Mouse (Mus musculus): ENCODE data around the gene Asphd2. TPM values are rescaled to one million over a fixed set of nuclear protein-coding genes. Genes with fewer than 3 reads are reported as not detected.

Gene Asphd2
- polyA plus RNA-seq, 1 experiment, result 181 TPM

DNA sequence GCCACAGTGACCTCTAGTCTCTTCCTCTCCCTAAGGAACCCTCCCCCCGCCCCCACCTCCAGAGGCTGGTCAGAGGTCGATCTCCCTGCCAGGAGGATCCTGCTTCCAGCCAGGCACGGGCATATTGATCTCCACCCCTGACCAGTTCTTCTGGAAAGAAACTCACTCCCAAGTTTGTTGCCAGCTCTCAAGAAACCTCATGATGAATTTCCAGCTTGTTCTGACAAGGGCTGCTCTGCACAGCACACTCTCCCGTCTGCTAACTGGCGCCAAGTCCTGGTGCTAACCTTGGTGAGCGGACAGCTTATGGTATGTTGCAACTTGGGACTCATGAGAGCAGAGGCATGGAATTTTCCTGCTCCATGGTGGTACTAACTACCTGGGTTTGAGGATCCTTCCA lies 15.9 kb downstream of the Asphd2 start:
- Histone ChIP-seq H3K27ac (ENCODE audit: insufficient read depth, low read length) (no peak overlapping the region), H3K4me1 (ENCODE audit: control insufficient read depth, insufficient read depth, low read length) (peaks cover 9% of the 10 kb centered on the region), H3K4me3 (ENCODE audit: insufficient read depth, low read length) (no peak overlapping the region)
- TF ChIP-seq POLR2A (IDR thresholded peaks at IDR 0.05; ENCODE audit: extremely low read depth, insufficient read depth, low read length), result no peak
- no peak for TF ChIP-seq CTCF (IDR thresholded peaks at IDR 0.05; ENCODE audit: extremely low read depth, insufficient read depth, low read length)

DNA sequence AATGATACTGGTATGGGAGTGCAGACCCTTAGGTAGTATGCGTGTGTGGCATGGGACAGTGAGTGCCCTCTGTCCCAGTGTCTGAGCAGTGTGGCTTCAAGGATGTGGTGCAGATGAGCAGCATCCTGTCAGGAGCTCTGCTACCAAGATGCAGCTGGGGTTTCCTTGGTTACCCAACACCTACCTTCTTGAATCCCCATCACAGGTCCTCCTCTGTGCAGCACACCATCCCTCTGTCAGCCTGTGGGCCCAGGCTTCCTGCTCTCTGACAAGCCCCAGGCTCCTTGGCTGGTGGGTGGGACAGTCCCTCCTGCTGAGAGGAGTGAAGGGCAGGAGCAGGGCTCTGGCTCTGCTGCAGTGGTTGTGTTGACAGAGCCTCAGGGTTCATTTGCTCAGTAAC lies 17.3 kb downstream of the Asphd2 start:
- no peak for TF ChIP-seq CTCF (IDR thresholded peaks at IDR 0.05; ENCODE audit: extremely low read depth, insufficient read depth, low read length)
- TF ChIP-seq POLR2A (IDR thresholded peaks at IDR 0.05; ENCODE audit: extremely low read depth, insufficient read depth, low read length), result no peak
- Histone ChIP-seq H3K4me1 (ENCODE audit: control insufficient read depth, insufficient read depth, low read length) (peaks cover 6% of the 10 kb centered on the region), H3K4me3 (ENCODE audit: insufficient read depth, low read length) (no peak overlapping the region), H3K27ac (ENCODE audit: insufficient read depth, low read length) (peak overlapping the region; percentile 11; the same call in 1 of the 2 replicates)

DNA sequence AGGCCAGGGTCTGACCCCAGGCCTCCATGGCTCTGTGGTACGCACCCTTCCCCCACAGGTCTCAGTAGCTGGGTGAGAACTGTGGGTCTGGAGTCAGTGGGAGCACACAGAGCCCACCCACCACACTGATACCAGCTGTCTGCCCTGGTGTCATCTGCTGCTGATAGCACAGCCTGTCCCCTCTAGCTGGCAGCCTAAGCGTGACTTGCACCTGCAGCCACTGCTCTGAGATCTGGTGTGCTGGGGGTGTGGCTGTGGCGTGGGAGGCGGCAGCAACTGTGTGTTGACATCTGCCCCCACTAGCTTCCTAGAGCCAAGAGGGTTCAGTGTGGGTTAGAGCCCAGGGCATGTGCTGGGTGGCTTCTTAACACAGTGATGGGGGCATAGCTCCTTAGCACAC lies 18.6 kb downstream of the Asphd2 start:
- Histone ChIP-seq H3K4me3 (ENCODE audit: insufficient read depth, low read length) (no peak overlapping the region), H3K27ac (ENCODE audit: insufficient read depth, low read length) (no peak overlapping the region), H3K4me1 (ENCODE audit: control insufficient read depth, insufficient read depth, low read length) (peaks cover 9% of the 10 kb centered on the region)
- no peak for TF ChIP-seq CTCF (IDR thresholded peaks at IDR 0.05; ENCODE audit: extremely low read depth, insufficient read depth, low read length)
- TF ChIP-seq POLR2A (IDR thresholded peaks at IDR 0.05; ENCODE audit: extremely low read depth, insufficient read depth, low read length), result no peak

DNA sequence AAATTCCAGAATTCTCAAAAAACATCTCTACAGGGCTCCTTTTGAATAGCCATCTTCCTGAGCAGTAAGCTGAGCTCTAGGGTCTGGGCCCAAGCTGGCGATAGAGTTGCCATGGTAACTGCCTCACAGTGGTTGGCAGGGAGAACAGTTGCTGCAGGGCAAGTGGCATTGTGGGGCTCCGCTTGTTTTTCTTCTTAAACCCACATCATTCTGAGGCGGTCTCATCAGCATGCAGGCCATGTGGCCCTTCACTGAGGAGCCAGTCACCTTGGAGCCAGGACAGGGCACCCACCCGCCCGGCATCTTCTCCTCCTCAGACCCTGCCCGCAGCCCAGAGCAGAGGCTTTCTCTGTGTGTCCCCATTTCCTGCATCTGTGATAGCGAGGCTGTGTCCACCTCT lies 22.7 kb downstream of the Asphd2 start:
- Histone ChIP-seq H3K4me3 (ENCODE audit: insufficient read depth, low read length) (no peak overlapping the region), H3K27ac (ENCODE audit: insufficient read depth, low read length) (peak overlapping the region; percentile 82), H3K4me1 (ENCODE audit: control insufficient read depth, insufficient read depth, low read length) (peaks cover 13% of the 10 kb centered on the region)
- TF ChIP-seq POLR2A (IDR thresholded peaks at IDR 0.05; ENCODE audit: extremely low read depth, insufficient read depth, low read length), result no peak
- TF ChIP-seq CTCF (IDR thresholded peaks at IDR 0.05; ENCODE audit: extremely low read depth, insufficient read depth, low read length), result no peak

DNA sequence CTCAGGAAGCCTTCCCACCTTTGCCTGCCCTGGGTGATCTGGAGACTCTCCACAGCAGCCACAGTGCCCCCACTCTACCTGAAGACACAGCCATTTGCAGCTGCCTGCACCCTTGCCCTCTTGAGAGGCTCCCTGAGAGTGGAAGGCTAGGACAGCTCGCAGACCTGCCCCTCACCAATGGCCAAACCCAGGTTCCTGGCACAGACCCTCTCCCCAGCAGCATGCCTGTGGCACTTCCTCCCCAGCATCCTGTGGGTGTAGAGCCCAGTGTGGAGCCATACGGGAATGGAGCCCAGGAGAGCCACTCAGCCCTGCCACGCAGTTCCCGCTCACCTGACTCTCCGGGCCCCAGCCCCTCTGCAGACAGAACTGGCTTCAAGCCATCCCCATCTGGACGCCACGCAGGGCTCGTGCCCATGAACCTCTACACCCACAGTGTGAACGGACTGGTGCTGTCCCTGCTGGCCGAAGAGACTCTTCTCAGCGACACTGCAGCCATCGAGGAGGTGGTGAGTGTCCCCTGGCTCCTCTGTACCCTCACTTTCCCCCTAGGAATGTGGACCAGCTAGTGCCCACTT lies 24.3 kb downstream of the Asphd2 start:
- no peak overlapping the region for H3K4me3 ChIP-seq (ENCODE audit: insufficient read depth, low read length)
- H3K4me1 ChIP-seq (ENCODE audit: control insufficient read depth, insufficient read depth, low read length), result peaks cover 13% of the 10 kb centered on the region
- TF ChIP-seq CTCF (IDR thresholded peaks at IDR 0.05; ENCODE audit: extremely low read depth, insufficient read depth, low read length), result no peak
- TF ChIP-seq POLR2A (IDR thresholded peaks at IDR 0.05; ENCODE audit: extremely low read depth, insufficient read depth, low read length), result no peak
- no peak overlapping the region for H3K27ac ChIP-seq (ENCODE audit: insufficient read depth, low read length)

DNA sequence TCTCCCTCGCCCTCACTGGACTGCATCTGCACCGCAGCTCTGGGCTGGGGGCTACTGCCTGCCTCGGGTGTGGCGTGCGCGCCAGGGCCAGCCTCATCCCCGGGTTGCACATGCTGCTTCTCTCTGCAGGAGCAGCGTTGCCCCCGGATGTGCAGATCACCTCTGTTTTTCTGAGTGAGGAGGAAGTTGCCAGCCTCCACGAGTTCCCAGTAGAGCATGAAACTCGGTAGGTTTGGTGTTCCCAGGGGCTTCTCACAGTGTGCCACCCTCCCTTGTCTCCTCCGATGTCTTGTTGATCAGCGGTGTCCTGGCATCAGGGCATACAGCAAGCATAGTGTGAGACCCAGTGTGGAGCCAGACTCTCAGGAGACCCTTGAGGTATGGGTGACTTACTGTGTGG lies 25.3 kb downstream of the Asphd2 start:
- Histone ChIP-seq H3K4me3 (ENCODE audit: insufficient read depth, low read length) (no peak overlapping the region), H3K27ac (ENCODE audit: insufficient read depth, low read length) (no peak overlapping the region), H3K4me1 (ENCODE audit: control insufficient read depth, insufficient read depth, low read length) (peaks cover 13% of the 10 kb centered on the region)
- TF ChIP-seq CTCF (IDR thresholded peaks at IDR 0.05; ENCODE audit: extremely low read depth, insufficient read depth, low read length), result no peak
- no peak for TF ChIP-seq POLR2A (IDR thresholded peaks at IDR 0.05; ENCODE audit: extremely low read depth, insufficient read depth, low read length)

DNA sequence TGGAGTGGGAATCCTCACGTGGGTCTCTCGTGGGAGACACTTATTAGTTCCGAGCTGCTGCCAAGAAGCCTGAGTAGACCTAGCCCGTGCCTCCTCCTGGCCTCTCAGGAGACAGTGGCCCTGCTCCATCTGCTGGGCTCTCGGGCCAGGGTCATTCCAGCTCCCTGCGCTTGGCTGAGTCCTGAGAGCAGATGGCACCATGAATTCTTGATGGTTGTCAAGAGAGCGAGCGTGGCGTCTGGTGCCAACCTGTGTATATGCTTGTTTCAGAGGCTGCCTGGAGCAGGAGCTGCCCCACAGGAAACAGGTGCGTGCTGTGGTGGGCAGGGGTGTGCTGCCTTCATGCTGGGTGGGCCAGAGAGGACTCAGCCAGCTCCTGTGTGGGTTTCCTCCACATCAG lies 26.0 kb downstream of the Asphd2 start:
- Histone ChIP-seq H3K4me1 (ENCODE audit: control insufficient read depth, insufficient read depth, low read length) (peaks cover 13% of the 10 kb centered on the region), H3K4me3 (ENCODE audit: insufficient read depth, low read length) (no peak overlapping the region), H3K27ac (ENCODE audit: insufficient read depth, low read length) (no peak overlapping the region)
- no peak for TF ChIP-seq CTCF (IDR thresholded peaks at IDR 0.05; ENCODE audit: extremely low read depth, insufficient read depth, low read length)
- TF ChIP-seq POLR2A (IDR thresholded peaks at IDR 0.05; ENCODE audit: extremely low read depth, insufficient read depth, low read length), result no peak

DNA sequence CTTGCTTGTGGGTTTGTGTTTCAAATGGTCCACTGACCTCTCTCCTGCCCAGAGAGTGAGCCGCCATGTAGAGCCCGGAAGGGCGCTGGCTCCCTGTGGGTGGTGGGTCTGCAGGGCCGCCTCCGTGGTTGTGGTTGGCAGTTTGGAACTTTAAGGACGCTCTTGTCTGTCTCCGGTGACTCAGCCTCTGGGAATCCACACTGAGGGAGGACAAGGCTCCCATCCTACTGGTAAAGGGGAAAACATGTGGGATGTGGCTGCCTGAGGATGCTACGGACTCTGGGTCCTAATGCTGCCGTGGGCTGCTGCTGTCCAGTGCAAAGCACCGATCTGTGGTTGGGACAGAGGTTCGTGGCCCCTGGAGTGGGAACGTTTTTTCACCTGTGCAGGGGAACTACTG lies 26.7 kb downstream of the Asphd2 start:
- no peak overlapping the region for H3K4me3 ChIP-seq (ENCODE audit: insufficient read depth, low read length)

DNA sequence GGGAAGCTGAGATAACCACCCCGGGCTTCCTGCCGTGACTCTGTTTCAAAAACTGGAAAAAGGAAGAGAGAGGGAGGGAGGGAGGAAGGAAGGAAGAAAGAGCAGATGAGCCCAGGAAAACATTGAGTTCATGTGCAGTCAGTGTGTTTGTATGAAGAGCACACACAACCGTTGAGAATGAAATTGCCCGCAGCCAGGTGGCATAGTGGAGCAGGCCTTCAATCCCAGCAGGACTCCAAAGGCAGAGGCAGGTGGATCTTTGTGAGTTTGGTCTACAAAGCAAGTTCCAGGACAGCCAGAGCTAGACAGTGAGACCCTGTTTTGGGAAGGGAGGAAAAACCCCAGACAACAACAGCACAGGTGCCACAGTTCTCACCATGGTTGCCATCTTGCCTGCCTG lies 27.3 kb downstream of the Asphd2 start:
- H3K27ac ChIP-seq (ENCODE audit: insufficient read depth, low read length), result no peak overlapping the region
- H3K4me3 ChIP-seq (ENCODE audit: insufficient read depth, low read length), result no peak overlapping the region
- H3K4me1 ChIP-seq (ENCODE audit: control insufficient read depth, insufficient read depth, low read length), result peaks cover 11% of the 10 kb centered on the region
- no peak for TF ChIP-seq POLR2A (IDR thresholded peaks at IDR 0.05; ENCODE audit: extremely low read depth, insufficient read depth, low read length)
- peak; percentile 37; the same call in 1 of the 2 replicates for TF ChIP-seq CTCF (IDR thresholded peaks at IDR 0.05; ENCODE audit: extremely low read depth, insufficient read depth, low read length)

More for the DNA sequence above, 26.7 kb downstream of the Asphd2 start:
- Histone ChIP-seq H3K4me1 (ENCODE audit: control insufficient read depth, insufficient read depth, low read length) (peaks cover 13% of the 10 kb centered on the region), H3K27ac (ENCODE audit: insufficient read depth, low read length) (no peak overlapping the region)
- TF ChIP-seq POLR2A (IDR thresholded peaks at IDR 0.05; ENCODE audit: extremely low read depth, insufficient read depth, low read length), result no peak
- no peak for TF ChIP-seq CTCF (IDR thresholded peaks at IDR 0.05; ENCODE audit: extremely low read depth, insufficient read depth, low read length)

DNA sequence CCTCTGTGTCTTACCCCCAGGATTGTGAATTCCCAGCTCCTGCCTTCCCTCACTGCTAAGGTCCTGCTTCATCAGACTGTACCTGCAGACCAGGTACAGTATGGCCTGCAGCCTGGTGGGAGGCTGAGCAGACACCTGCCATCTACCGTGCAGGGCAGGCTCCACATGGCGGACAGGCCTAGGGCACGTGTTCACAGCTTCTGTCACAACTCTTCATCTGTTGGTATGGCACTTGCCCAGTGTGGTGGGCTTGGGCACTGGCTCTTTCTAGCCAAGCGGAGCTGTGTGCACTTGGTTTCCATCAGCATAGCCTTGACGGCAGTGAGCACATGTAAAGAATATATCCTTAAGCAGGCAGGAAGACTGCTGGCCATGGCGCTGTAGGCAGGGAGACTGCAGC lies 27.8 kb downstream of the Asphd2 start:
- no peak for TF ChIP-seq POLR2A (IDR thresholded peaks at IDR 0.05; ENCODE audit: extremely low read depth, insufficient read depth, low read length)
- no peak for TF ChIP-seq CTCF (IDR thresholded peaks at IDR 0.05; ENCODE audit: extremely low read depth, insufficient read depth, low read length)
- H3K27ac ChIP-seq (ENCODE audit: insufficient read depth, low read length), result no peak overlapping the region
- H3K4me3 ChIP-seq (ENCODE audit: insufficient read depth, low read length), result no peak overlapping the region
- peaks cover 8% of the 10 kb centered on the region for H3K4me1 ChIP-seq (ENCODE audit: control insufficient read depth, insufficient read depth, low read length)

All from cortical plate, adult 2 months (tissue).